Mouse (Mus musculus) heart, adult 18-20 months (tissue): ENCODE measurements around the gene Jazf1. TPM values are rescaled to one million over a fixed set of nuclear protein-coding genes. Genes with fewer than 3 reads are reported as not detected.
A peak's percentile ranks its signal among the peaks of the same experiment; 100 is the strongest.

Experiments
- DNase-seq, 2 experiments: peaks; one replicate each; pipeline ENCODE4 v3.0.0; 2021 to 2022; ENCODE audit warnings: mixed read lengths in 1 of 2
- total RNA-seq, 2 experiments: library from RNA; stranded (reverse); gene quantifications; 2 replicates each; pipeline ENCODE4 v1.2.3; 2021

Gene Jazf1
- total RNA-seq, 2 experiments from 2014 or later = 2.6 to 3.2 TPM

DNA sequence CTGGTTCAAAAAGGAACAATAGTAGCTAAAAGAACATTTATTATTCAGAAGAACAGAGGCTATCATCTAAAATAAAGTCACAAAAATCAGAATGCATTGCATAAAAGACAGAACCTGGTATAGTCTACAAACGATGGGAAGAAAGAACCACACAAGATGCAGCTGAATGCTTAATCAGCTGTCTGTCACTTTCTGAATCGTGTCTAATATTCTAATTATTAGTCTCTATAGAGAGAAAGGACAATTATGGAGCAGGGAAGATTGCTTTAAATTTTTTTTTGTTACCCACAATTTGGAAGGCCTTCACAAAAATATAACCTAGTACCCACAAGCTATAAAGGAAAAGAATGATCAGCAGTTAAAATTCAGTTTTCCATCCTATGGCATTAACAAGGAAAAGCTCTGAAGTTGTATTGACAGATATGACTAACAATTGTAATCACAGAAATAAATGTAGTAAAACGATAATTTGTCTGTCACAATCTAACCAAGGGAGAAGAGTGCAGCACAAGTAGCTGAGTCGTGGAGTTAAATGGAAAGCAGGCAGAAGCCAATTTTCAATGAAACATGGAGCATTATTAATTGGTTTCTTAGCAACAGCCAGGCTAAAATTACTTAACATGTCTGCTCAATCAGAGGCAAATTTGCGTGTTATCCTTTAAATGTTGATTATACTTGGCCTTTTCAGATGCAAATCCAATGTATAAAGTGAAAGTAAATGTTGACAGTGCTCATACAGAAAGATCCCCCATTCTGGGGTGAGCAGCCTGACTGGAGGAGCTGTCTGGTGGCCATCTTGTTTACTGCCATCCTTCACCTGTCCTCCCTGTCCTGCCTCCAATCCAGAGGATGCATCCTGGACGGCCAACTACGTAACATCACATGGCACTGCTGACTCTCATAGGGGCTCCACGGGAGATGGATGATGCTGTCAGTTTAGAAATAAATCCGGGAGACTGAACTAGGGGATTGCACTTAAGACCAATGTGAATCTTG is 53.7 kb downstream of the Jazf1 start:
- DNase-seq = no peak

DNA sequence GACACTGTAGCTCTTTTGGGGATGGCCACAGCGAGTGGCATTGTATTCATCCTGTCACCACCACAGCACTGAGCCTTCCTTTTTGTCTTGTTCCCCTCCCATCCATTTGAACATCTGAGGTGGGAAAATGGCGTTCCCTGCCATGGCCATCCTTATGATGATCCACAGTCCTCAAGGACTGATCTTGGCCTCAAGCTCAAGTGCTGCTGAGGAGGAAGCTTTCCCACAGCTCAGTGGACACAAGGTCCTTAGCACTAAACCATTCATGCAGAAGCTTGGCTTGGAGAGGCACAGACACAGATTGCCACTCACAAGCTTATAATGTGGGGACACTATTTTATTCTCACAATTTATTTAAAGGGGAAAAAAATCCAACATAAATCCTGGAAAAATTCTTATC is 58.1 kb downstream of the Jazf1 start:
- DNase-seq = no peak

DNA sequence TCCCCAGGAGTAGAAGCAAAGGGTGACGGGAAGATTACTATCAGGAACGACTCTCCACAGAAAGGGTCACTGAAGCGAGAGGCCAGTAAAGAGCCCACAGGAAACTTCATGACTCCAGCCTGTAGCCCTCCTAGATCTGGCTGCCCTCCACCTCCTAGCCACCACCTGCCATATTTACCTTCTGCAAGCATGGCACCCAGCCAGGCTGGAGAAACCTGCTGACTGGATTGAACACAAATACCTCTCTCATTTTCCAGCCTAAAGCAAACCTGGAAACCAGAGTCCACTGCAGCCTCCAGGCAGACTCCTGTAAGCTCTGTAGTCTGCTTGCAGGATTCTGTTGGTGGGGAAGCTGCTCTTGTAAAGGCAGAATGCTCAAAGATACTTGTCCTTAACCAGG is 62.4 kb downstream of the Jazf1 start:
- no peak for DNase-seq

DNA sequence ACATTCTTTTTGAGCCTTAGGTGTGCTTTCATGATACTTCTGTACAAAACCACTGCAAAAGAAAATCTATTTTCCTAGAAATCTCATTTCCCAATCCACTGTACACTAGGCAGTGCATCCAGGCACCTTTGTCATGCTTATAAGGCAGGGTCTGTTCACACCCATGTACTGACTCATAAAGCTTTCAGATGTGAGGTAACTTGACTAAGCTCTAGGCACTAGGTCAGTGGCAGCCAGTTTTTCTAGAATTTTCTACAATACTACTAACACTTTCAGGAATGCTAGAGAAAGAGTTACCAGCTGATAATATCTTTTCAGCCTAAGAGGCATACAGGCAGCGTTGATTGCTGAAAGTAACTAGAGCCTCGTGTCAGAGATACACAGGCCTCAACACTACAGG is 62.9 kb downstream of the Jazf1 start:
- DNase-seq = no peak

DNA sequence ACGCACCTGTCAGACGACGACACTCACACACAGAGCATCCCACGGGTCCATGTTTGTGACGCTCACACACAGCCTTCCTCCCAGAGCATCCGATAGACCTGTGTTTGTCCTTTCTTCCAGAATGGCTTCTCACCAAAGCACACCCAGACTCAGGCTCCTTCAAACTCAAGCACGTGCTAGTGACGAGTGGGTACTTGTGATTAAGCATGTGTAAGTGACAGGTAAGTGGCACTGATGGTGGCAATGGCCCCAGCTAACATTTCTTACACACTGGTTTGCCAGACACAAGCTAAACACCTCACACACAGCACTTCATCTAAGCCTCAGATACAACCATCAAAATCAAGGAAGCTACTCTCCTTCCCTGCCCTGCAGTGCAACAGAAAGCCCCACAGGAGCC is 77.6 kb downstream of the Jazf1 start:
- no peak for DNase-seq

DNA sequence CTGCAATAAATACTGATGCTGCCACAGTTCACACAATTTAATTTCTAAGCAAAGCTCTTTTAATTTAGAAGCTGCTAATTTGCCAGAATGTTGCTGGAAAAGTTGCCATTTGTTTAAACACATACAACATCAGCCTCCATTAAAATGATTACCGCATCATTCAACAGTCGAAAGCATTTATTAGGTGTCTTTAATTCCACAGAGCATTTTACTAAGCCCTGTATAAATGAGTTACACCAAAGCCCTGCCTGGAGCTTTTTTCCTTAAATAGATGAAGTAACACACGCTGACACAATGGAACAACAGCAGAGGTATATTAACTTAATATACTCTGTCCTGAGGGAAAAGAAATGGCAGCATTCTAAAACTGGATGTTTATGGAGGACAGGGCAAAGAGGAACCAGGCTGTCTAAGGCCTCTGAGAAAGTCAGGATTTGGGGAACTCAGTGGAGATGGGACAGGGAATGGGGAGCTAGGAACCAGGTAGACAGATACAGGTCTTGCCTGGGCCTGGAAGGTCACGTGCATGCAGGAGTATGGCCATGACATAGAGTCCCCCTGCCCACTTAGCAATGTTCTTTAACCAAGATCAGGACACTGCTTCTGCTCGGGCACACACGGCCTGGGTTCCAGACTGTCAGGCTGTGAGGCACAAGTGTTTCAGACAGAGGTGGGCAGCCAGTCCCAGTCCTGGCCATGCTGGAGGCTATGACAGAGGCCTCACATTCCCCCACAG is 80.4 kb downstream of the Jazf1 start:
- DNase-seq = no peak

DNA sequence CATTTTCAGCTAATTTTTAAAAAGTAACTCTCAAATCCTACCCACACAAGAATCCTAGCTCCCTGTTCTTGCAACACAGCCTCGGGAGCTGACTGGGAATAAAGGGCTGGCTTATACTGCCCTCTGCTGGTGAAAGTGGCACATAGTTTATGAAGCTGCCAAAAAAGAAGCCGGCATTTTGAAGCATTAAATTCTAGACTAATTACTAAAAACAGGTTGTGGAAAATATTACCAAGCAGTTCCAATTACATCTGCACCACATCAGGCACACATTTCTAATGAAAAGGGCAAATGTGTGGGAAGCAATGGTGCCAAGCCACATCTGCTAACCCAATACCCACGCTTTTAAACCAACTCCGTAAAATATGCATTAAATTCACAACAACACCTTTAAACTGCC is 81.0 kb downstream of the Jazf1 start:
- peak; percentile 29 to 61 for DNase-seq

DNA sequence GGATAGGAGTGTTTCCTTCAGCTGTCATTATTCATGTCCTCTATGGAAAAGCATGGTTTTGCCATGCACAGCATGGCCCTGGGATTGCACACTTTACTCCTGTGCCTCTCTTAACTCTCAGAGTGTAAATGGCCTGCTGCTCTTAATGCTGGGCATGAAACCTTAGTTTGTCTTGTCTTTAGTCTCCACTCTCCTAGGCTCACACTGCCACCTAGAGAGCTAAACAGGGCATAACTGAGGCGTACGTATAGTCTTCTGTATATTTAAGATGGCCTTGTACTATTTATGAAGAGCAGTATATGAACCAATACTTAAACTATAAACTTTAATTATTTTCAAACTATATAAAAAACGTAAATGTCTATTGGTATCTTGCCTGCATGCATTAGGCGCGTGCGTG is 86.3 kb downstream of the Jazf1 start:
- DNase-seq = no peak

DNA sequence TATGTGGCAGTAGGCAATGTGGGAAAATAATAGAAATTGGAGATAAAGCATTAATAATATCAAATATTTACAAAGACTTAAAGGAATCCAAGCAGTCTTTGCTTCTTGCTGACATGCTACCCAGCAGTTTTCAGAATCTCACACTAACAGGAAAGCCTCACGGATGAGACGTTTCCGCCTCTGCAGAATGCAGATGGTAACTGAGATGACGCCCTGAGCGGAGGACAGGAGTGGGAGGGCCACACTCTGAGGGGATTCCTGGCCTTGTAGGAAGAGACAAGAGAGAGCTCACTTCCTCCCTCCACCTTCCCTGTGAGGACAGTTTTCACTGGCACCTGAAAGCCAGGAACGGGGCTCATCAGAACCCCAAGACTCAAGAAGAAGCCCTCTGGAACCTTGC is 88.9 kb downstream of the Jazf1 start:
- no peak for DNase-seq

DNA sequence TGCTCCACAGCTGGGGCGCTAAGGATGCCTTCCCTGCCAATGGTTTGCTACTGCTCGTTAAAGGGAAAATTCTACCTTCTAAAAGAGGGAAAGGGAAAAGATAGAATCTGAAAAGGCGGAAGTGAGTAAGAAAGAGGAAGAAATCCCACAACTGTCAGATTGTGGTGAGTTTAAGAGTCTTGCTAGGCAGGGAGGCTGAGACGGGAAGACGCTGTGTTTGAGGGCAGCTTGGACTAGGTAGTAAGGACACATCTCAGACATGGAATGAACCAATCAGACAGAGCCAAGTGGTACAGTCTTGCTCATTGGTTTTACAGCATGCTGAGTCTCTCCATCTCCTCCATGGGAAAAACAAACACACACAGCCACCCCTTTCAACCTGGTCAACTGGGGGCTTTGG is 95.1 kb downstream of the Jazf1 start:
- no peak for DNase-seq

DNA sequence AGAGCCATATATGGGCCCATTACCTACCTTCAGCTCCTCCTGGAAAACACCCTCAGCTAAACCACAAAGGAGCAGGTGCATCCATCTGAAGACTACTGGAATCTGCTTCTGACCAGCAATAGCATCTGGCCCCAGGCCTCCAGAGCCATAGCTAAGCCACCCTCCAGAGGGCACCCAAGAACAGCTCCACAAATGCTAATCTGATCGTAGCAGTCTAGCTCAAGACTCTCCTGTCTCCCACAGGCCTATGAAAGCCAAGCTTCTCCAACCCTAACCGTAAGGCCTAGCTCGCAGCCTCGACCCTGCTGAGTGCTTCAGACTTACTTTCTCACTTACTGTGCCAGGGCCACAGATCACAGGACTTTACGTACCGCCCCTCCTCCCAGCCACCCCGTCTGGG is 96.3 kb downstream of the Jazf1 start:
- no peak for DNase-seq

DNA sequence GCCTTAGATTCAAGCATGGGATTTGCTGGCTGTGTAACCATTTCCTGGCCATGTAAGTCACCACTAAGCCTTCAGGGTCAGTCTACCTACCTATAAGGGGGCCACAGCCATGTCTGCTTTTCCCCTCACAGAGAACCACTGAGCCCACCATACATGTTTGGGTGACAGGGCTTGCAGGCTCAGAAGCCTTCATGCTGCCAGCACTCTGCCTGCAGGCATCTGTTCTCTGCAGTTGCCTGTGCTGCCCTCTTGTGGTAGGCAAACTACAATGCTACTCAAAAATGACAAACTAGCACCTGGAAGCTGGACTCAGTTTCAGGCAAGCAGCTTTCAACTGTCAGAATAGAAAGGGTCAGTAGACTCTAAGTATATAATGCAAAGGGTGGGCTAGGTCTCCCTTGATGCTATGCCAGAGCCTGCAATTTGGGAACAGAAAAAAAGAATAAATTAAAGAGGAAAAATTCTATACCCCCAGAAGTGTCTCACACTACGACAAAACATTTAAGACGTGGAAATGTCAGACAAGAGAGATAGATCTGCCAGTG is 98.6 kb downstream of the Jazf1 start:
- peak; percentile 69 to 84 for DNase-seq

DNA sequence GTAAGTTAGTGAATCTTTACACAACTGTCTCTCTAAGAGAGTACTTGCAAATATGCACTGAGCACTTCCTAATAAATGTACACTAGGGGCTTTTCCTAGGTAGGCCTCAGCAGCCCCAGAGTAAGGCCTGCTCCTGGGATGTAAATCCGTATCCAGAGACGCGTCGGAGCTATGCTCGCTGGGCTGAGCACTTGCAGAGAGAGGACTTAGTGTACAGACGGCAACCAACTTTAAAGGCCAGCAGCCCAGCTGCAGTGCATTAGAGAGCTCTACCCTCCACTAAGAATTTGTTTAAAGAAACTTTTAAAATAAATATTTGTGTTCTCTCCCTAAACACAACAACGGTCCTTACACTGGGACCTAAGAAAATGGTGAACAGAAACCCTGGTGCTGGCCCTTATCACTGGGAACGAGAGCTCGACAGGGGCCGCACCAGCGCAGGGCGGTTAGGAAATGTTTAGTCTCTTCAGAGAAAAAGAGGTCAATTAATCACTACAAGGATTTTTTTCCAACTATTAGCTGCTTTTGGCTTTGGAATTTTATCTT is 100.0 kb downstream of the Jazf1 start:
- no peak for DNase-seq

DNA sequence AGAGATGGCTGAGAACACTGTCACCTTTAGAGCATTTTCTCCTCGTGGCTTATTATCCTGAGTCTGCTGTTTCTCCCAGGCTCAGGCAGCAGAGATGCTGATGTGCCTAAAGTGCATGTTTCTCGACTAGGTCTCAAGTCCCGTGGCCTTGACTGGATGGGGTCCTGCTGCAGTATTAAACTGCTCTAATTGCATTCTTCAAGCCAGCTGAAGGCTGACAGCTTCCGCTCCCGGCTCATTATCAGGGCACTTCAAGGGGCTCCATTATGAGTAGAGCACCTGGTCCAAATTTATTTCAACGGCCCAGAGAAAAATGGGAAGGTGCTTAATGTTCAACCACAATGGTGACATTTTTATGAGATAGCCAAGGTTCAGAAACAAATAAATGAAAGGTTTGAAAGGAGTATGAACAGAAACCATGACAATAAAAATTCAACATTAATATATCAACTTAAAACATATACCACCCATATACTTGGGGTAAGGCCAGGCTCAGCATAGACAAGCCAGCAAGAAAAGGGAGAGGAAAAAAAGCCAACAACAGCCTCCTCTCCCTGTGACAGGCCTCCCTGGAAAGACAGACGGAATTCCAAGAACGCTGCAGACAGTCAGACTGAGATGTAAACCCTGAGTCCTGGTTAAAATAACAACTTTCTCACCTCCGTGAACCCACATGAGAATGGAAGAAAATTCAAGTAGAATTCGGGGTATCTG is 100.7 kb downstream of the Jazf1 start:
- no peak for DNase-seq

DNA sequence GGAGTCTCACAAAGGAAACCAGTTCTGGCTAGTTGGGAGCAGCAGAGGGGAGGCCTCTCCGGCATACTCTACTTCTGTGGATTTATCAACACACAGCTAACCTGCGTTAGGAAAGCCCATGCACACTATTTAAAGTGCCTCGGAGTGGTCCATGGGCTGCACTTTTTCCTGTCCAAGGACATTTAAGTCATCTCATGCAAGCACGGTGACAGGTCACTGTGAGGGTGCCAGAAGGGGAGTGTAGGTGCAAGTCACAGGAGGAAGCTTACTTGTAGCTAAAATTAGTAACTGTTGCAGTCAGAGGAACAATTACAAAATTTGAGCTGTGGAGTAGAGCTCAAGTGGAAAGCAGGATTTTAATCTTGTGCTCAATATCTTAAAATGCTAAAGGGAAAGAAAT is 102.4 kb downstream of the Jazf1 start:
- DNase-seq = peak; percentile 63 to 73

DNA sequence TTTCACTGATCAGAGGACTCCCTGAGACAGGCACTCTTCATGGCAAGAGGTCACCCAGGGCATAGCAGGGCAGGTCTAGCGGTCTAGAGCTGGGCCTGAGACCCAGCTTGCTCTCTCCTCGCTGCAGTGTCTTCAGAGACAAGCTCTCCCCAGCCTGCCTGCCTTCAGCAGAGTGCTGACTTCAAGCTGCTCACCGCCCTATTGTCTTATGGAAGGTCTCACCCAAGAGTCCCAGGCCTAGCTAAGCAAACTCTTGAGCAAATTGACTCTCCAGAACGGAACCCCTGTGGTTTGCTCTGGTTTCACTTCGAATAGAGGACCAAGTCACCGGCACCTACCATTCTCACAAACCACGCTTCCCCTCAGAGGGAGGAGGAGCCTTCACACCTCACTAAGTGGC is 103.1 kb downstream of the Jazf1 start:
- peak in 1 of 2 experiments; percentile 33 for DNase-seq

DNA sequence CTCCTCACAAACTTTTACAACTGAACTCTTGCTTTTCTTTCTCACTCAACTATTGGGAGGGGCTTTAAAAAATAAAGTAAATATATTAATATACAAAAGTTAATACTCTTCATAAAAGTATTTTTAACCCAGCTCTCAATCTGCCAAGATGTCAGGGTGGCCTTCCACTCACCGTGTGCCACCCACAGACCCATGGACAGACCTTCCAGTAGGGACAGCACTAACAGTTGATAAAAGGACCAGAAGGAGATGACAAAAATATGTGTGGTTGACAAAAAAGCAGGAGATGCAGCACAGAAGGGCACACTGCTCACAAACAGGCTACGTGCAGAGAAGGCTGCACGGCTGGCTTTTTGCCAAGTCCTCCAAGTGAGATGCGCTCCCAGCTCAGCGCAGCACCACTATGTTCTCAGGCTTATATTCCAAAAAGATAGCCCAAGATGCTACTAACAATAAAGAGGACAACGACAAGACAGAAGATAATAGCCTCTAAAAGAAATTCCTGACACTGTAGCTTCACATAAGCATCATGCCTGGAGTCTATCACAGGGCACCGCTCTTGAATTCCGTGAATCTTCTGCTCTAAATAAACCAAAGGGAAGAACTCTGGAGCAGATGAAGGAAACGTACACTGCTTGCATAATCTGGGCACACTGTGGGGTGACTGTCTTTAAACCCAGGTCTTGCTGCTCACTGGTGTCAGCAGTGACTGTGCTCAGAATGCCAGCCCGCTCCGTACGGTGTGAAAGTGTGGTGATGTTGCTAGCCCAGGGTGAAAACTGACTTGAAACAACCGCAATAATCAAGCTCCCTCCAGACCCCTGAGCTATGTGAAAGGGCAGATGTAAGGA is 104.4 kb downstream of the Jazf1 start:
- peak in 1 of 2 experiments; percentile 57 for DNase-seq

DNA sequence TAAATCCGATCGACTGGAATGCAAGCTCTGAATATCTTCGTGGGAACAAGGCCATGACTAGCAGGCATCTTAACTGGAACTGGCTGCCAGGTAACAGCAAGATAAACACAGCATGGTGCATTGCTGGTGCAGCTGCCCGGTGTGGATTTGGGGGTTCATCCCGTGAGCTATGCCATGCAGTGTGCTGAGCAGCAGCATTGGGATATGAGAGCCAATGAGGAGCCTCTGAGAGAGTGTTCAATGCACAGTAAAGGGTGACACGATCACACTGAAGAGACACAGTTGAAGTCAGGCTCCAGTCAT is 105.0 kb downstream of the Jazf1 start:
- DNase-seq = no peak

DNA sequence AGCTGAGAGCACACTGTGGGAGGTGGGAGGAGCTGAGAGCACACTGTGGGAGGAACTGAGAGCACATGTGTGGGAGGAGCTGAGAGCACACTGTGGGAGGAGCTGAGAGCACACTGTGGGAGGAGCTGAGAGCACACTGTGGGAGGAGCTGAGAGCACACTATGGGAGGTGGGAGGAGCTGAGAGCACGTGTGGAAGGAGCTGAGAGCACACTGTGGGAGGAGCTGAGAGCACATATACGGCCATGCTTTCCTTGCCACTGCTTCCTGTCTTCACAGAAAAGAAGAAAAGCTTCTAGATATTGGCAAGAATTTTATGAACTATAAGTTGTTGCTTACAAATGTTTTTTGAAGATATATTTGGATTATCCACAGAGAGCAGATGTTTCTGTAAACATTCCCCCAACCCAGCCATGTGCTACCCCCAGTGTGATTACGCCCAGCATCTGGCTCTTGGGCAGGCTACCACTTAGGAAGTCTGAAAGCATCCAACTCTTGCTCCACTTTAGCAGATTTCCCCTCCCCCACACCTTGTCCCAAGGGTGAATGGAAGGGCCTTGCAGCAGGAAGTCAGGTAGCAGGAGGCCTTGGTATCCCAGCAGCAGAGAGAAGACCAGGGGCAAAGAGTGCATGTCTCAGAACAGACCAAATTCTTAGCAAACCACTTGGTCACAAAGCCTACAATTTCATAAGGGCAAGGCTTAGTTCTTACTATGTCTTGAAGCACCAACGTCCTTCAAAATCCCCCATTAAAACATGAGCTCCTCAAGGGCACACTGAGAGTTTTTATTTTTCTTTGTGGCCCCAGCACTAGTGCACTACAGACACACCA is 105.6 kb downstream of the Jazf1 start:
- no peak for DNase-seq
